Mouse (Mus musculus): ENCODE data around the gene Dnah2.

- TF ChIP-seq POLR2A (IDR thresholded peaks at IDR 0.05; ENCODE audit: low read depth, low read length), result no peak; the same call in none of the 2 replicates
- no peak for TF ChIP-seq CTCF (IDR thresholded peaks at IDR 0.05; ENCODE audit: extremely low read depth, insufficient read length, insufficient replicate concordance, low read depth, low read length)
These were observed 140.2 kb downstream of the Dnah2 start for GRCm38 (mm10) chr11:69408541-69409377.
